Mouse (Mus musculus) left cerebral cortex, adult 8-10 months (tissue): ENCODE data around the gene Zfp213. TPM values are rescaled to one million over a fixed set of nuclear protein-coding genes. Genes with fewer than 3 reads are reported as not detected.

Source experiments
- total RNA-seq, 4 experiments: library from RNA; stranded (reverse); gene quantifications; 2 replicates each; pipeline ENCODE4 v1.2.4; 2022

Zfp213 gene
- total RNA-seq, 4 experiments from 2014 or later, result 5.9 to 7.1 (median 6.8) TPM

Other genes starting within 250 kb of the Zfp213 start
- under 1 TPM in 1 of 4 experiments, not detected in 3; 0.02 TPM for gene Vmn2r115, start 220.5 kb downstream of the Zfp213 start, total RNA-seq
- not detected for gene Vmn2r116, start 179.6 kb downstream of the Zfp213 start, total RNA-seq
- not detected for gene Vmn2r117, start 84.5 kb downstream of the Zfp213 start, total RNA-seq
- gene Zfp13, start 35.2 kb upstream of the Zfp213 start, total RNA-seq, result 10 to 100 TPM; 20.6 to 32.1 (median 27.1) TPM
- not detected for gene Zscan10, start 36.6 kb upstream of the Zfp213 start, total RNA-seq
- under 1 TPM in 3 of 4 experiments, not detected in 1; 0.16 to 0.20 (median 0.19) TPM for gene Mmp25, start 81.0 kb upstream of the Zfp213 start, total RNA-seq
- not detected for gene Bicdl2, start 96.3 kb upstream of the Zfp213 start, total RNA-seq
- 100 to 1,000 TPM; 128 to 137 (median 134) TPM for gene Hcfc1r1, start 109.4 kb upstream of the Zfp213 start, total RNA-seq
- 1 to 10 TPM; 5.9 to 8.2 (median 6.9) TPM for gene Thoc6, start 109.6 kb upstream of the Zfp213 start, total RNA-seq
- 1 to 10 TPM; 4.9 to 9.2 (median 7.0) TPM for gene Tnfrsf12a, start 113.2 kb upstream of the Zfp213 start, total RNA-seq
- under 1 TPM in 1 of 4 experiments, not detected in 3; 0.34 TPM for gene Cldn6, start 115.0 kb upstream of the Zfp213 start, total RNA-seq
- gene Cldn9, start 119.8 kb upstream of the Zfp213 start, total RNA-seq, result under 1 TPM in 2 of 4 experiments, not detected in 2; 0.23 to 0.63 TPM
- gene 1520401A03Rik, start 158.5 kb upstream of the Zfp213 start, total RNA-seq, result under 1 TPM in 3 of 4 experiments, not detected in 1; 0.11 to 0.57 (median 0.19) TPM
- 1 to 10 TPM; 4.6 to 6.4 (median 5.5) TPM for gene Pkmyt1, start 162.1 kb upstream of the Zfp213 start, total RNA-seq
- 10 to 100 TPM; 60.6 to 69.2 (median 62.3) TPM for gene Paqr4, start 176.6 kb upstream of the Zfp213 start, total RNA-seq
- 1 to 10 TPM in 2 of 4 experiments, under 1 TPM in 2; 0.78 to 1.4 (median 1.0) TPM for gene Kremen2, start 181.6 kb upstream of the Zfp213 start, total RNA-seq
- 100 to 1,000 TPM; 423 to 484 (median 468) TPM for gene Flywch1, start 207.4 kb upstream of the Zfp213 start, total RNA-seq
- gene Flywch2, start 221.8 kb upstream of the Zfp213 start, total RNA-seq, result 10 to 100 TPM; 12.2 to 21.3 (median 17.7) TPM
- 100 to 1,000 TPM; 535 to 585 (median 566) TPM for gene Srrm2, start 226.3 kb upstream of the Zfp213 start, total RNA-seq